Mouse (Mus musculus): Measurements from ENCODE around the gene Gm49403.
"Not testable (repeated sequence)": the region's sequence is repeated elsewhere in the genome, so short reads cannot be mapped to it uniquely, and the experiment has no call there.

The Gm49403 gene

DNA sequence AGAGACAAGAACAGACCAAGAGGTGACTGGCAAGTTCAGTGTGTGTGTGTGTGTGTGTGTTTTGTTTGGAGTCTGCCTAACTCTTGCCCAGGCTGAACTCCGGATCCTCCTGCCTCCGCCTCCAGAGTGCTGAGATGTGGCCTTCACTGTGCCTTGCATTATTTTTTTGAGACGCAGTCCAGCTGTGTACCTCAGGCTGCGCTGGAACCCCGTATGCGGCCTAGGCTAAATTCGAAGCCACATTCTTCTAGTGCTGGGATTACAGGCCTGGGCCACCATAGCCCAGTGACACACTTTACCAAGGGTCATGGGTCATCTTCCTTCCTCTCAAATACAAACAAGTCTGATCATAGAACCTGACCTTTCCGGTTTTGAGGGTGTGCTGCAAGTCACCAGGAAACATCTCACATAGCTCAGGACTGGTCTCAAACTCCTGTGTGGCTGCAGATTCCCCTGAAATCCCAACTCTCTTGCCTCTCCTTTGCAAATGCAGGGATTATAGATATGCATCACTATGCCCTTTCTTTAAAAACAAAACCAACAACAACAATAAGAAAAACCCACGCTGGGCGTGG, 11.4 kb upstream of the Gm49403 start:
- no peak for DNase-seq

DNA sequence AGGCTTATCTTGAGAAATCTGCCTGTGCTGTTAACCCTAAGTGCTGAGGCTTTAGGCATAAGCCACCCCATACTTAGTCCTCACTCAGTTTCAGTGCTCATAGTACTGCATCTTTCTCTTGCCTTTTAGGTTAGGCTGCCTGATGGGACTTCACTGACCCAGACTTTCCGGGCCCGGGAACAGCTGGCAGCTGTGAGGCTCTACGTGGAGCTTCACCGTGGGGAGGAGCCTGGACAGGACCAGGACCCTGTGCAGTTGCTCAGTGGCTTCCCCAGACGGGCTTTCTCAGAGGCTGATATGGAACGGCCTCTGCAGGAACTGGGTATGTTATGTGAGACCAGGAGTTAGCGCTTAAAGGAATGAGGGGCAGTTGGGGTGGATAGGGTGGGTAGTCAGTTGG, 8.7 kb upstream of the Gm49403 start:
- no peak for DNase-seq

DNA sequence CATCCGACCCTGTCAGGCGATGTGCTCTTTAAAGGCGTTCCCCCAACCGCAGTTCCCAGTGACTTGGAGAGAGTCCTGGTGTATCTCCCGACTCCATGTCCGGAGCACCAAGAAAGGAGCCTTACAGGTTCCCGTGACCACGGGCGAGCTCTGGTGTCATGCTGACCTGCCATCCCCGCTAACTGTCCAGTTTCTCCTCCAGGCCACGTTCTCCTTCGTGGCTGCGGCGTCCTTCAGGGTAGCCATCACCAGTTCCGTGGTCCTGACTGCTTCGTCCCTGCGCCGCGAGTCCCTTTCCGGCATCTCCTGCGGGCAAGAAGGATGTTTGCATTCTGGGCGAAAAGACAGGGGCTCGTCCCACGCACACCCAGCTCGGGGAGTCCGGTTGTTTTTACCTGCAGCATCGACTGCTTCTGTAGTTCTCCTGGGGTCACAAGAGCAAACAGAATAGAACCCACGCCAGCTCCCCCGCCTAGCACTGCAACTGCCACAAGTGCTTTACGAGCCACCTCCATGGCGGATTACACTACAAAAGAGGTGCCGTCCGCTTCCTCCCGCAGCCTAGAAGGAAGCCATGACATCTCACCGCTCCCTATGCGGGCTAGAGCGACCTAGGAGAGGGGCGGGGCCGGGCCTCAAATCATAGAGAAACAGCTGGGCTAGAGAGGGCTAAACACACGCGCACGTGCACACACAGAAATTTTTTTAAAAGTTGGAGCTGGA, 3.3 kb upstream of the Gm49403 start, which contains the start of gene Uqcc3:
Gene Uqcc3 (minus strand): TSS at position 613 of the 723 bp plus-strand sequence.
- peak; percentile 85 for DNase-seq

DNA sequence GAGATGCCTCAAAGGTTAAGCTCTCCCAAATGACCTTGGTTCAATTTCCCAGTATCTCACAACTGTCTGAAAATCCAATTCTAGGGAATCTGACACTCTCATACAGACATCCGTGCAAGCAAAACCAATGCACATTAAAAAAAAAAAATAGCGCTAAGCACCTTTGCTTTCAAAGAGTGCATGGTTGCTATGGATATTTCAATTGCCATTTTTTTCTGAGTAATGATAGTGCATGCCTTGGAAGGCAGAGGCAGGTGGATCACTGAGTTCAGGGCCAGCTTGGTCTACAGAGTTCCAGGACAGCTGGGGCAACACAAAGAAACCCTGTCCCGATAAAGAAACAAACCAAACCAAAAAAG, 2.7 kb upstream of the Gm49403 start:
- no peak for DNase-seq

DNA sequence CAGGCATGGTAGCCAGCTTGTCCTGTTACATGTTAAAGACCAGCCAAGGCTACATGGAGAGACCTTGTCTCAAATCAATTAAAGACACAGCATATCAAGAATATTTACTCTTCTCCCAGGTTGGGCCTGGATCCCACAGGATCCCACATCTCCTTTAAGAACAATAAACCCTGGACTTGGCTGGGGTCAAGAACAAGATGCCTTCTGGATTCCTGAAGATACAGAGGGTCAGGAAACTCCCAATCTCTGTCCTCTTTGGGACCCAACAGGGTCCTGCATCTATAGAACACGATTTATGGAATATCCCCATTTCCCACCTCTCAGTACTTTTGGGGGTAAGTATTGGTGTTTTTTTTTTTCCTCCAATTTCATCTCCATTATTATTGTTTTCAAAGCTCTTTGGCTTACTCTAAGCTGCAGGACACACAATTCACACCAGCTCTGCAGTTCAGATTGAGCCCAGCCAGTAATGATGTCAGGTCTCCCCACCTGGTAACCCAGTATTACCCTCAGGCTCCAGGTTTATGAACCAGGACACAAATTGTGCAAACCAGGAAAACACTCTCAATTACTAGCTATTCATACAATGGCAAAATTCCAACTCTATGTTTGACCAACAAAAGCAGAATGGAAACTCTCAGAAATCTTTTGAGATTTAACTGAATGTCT, 3.3 kb downstream of the Gm49403 start:
- no peak for DNase-seq

DNA sequence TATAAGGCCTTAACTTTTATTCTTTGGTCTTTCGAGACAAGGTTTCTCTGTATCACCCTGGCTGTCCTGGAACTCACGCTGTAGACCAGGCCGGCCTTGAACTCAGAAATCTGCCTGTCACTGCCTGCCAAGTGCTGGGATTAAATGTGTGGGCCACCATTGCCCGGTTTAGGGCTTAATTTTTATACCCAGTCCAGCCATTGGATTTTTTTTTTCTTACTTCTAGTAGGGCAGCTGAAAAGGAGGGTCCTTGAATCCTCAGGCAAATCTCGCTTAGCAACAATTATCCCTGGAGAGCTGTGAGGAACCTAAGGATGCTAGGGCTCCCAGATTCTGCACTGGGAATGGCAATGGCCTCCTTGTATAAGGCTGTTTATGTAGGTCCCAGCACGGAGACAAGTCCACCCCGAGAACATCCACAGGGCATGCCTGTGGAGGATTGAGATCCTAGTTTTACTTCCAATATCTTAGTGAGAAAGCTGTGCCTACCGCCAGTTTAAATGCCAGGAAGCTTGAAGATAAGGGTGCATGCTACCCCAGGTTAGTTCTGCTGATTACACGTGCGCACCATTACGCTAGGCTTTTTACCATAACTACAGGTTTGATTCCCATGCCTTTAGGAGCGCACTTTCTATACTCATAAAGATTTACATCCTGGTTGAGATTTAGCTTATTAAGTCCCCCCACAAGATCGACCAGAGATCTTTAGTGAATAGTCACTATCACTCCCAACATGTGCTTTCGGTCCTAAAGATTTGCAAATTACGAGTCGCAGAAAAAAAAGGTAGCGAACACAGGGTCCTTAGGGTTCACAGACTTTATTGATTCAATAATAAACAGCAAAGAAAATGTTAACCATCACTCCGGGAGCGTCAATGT, 4.1 kb downstream of the Gm49403 start:
- DNase-seq, result no peak

DNA sequence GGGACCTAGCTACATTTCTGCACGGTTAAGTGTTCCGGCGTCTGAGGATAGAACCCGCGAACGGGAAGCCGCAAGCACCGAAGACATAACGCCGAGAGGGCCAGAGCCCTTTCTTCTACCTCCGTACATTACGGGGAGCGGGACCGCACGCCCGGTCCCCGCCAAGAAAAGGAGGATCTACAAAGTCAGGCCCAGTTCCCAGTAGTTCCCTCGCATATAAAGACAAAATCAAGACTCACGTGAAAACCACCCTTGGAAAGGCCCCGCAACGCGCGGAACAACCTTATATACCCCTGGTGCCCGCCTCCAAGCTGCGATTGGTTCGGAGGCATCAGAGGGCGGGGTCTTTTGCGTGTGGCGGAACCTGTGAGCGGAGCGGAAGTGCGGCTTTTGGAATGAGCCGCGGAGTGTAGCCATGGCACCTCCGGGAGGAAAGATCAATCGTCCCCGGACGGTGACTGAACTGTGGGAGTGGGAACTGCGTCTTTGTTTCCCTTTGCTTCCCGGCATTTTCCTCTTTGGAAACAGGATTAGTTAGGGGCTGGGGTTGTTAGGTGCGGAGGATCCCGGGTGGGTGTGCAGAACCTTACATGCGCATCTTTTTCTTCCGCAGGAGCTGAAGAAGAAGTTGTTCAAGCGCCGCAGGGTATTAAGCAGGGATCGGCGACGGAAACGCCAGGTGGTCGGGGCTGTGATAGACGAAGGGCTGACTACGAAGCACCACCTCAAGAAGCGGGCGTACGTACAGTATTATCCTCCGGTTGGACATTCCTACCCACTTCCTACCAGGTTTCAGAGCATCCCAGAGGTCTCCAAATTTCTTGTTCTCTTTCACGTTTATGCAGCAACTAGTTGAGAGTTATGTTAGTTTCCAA, 5.0 kb downstream of the Gm49403 start, which contains the start of the genes 1810009A15Rik and Gm49416:
Gene 1810009A15Rik (plus strand): TSS at position 343 of the 875 bp plus-strand sequence.
Gene Gm49416 (plus strand): TSS at position 416 of the 875 bp plus-strand sequence.
- DNase-seq, result peak; percentile 94

DNA sequence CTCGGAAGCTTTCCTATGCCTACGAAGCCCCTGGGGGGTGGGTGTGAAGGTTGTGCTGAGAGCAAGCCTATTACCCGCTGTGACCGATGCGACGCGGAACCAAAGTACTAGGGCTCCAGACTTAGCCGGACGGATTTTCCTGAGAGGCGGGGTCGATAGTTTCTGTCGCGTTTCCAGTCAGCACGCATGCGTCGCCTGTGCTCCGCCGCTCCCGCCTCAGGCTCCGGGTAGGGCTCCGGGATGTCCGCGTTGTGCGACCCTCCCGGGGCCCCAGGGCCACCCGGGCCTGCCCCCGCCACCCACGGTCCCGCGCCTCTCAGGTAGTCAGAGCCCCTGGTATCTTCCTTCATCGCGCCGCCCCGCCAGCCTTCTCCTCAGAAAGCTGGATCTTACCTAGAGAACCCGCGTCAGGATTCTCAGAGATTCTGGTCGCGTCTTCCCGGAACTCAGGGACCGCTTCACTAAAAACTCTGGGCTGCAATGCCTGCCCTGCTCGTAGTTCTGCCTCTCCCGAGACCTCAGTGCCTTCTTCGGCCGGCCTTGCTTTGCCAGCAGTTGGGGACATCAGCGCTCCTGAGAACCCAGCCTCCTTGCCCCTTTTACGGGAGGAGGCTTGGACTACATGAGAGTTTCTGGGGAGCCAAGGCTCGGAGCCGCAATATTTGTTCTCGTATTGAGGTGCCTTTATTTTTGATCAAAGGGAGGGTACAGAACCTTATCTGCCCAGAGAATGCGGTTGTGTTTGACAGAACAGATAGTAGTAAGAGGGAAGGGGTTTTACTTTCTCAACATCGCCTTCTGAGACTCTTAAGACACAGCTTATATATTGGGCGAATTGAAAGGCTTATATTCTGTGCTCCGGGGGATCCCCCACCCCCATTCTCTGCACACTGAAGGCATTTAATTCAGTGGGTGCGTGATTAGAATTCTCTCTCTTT, 9.4 kb downstream of the Gm49403 start, which contains the start of gene Ints5:
Gene Ints5 (plus strand): TSS at position 177 of the 938 bp plus-strand sequence.
- peak; percentile 81 for DNase-seq

DNA sequence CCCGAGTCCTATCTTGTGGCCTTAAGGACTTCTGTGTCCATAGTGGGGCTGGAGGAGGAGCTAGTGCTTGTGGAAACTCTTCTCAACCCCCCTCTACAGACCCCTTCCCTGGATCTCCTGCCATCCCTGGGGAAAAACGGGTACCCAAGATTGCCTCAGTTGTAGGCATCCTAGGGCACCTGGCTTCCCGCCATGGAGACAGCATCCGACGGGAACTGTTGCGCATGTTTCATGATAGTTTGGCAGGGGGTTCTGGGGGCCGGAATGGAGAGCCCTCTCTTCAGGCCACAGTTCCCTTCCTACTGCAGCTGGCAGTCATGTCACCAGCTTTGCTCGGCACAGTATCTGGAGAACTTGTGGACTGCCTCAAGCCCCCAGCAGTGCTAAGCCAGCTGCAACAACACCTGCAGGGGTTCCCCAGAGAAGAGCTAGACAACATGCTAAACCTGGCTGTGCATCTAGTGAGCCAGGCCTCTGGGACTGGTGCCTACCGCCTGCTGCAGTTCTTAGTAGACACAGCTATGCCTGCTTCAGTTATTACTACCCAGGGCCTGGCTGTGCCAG, 11.7 kb downstream of the Gm49403 start:
- DNase-seq, result no peak

DNA sequence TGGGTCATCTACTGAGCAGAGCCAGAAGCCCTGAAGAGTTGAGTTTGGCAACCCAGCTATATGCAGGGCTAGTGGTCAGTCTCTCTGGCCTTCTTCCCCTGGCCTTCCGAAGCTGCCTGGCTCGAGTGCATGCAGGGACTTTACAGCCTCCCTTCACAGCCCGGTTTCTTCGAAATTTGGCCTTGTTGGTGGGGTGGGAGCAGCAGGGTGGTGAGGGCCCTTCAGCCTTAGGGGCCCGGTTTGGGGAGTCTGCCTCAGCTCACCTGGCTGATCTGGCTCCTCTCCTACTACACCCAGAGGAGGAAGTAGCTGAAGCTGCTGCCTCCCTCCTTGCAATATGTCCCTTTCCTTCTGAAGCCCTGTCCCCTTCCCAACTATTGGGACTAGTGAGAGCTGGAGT, 12.5 kb downstream of the Gm49403 start:
- not testable (repeated sequence) for DNase-seq

DNA sequence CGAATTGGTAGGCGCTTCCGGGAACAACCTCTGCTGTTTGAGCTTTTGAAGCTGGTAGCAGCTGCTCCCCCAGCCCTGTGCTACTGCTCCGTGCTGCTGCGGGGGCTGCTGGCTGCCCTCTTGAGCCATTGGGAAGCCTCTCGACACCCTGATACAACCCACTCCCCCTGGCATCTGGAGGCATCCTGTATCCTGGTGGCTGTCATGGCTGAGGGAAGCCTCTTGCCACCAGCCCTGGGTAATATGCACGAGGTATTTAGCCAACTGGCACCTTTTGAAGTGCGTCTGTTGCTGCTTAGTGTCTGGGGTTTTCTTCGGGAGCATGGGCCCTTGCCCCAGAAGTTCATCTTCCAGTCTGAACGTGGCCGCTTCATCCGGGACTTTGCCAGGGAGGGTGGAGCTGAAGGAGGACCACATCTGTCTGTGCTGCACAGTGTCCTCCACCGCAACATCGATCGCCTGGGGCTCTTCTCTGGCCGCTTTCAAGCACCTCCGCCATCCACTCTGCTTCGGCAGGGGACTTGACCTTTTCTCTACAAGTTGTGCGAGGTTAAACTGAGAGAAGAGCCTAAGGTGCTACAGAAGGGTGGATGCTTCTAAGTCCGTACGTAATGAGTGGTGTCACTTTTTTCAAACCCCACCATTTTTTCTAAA, 13.6 kb downstream of the Gm49403 start:
- peak; percentile 40 for DNase-seq

DNA sequence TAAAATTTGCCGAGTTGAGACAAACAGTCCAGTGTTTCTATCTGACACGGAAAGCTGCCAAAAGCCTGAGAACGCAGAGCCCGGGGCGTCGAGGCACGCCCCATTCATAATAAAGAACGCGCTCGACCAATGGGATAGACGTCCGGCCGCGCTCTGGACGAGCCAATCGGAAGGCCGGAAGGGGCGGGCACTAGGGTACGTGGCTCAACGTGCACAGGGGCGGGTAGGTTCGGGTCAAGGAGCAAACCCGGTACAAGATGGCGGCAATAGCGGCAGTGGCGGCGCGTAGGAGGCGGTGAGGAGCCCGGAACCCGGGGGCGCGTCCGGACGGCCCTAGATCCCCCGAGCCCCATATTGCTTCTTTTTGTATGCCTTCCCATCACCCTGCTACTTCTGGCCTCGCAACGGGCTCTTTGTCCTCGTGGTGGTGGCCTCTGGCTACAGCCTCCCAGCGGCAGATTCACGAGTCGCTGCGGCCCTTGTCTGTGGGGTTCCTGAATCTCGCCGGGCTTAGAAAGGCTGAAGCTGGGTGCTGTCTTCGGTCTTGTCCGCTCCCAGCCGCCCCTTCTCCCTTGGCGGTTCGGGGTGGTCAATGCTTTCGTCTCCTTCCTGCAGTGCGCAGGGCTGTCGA, 14.2 kb downstream of the Gm49403 start, which contains the start of gene Ganab:
Gene Ganab (plus strand): TSS at position 207 of the 631 bp plus-strand sequence.
- peak; percentile 95 for DNase-seq

DNA sequence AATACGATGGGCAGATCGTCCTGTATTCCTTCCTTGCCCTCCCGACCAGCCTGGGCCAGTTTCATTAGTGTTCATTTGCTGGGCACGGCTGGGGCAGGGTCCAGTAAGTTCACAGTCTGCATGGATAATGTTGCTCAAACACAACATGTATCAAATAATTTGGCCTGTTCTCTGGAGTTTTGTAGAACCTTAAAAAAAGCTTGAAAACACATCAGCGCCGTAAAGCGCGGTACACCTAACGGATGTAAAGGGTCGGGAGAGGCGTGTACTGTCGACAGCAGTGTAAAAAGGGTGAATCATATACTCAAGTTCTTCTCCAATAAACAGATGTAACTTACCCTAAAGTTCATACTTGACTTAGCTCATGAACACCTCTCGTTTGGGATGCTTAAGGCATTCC, 14.8 kb downstream of the Gm49403 start:
- no peak for DNase-seq

DNA sequence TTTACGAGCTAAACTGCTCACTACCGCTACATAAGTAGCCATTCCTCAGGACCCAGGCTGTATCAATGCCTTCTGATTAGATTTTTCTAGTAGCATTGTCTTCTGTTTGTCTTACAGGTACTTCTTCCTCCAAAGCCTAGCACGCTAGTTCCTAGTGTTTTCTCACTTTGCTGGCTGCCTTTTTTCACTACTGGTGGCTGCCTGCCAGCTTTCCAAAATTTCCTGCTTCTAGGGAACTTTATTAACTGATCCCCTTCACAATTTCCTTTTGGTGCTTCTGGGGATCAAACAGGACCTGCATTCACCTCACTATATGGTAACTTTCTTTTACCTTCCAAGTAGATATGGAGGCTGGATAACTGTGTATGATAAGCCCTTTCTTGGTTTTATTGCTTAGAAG, 15.3 kb downstream of the Gm49403 start:
- no peak for DNase-seq

DNA sequence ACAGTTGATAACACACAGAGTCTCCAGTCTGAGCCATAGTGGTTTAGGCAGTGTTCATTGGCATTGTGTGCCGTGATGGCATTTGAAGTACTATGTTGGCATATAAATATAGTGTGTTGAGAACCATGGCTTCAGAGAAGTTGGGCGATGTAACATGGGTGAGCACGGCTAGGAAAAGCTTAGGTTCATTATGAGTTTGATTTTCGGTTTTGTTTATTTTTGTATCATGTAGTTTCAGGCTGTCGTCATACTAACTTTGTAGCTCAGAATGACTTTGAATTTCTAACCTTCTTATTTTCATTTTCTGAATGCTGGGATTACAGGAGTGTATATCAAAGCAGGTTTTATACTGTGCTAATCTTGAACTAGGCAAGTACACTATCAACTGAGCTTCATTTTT, 19.7 kb downstream of the Gm49403 start:
- DNase-seq, result no peak

DNA sequence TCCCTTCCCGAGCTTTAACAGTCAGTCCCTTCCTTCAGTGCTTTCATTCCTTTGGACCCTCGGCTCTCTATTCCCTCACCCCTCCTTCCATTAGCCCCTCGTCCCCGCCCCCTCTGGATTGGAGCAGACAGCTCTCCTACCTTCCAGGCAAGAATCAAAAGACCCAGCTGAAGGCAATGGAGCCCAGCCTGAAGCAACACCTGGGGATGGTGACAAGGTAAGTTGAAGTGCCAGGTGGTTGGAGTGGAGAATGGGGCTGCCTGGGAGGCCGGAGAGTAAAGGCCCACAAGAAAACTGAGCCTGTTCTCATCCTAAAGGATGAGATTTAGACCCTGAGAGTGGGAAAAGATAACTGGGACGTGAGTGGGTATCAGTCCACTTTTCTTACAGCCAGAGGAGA, 24.8 kb downstream of the Gm49403 start:
- DNase-seq, result no peak

DNA sequence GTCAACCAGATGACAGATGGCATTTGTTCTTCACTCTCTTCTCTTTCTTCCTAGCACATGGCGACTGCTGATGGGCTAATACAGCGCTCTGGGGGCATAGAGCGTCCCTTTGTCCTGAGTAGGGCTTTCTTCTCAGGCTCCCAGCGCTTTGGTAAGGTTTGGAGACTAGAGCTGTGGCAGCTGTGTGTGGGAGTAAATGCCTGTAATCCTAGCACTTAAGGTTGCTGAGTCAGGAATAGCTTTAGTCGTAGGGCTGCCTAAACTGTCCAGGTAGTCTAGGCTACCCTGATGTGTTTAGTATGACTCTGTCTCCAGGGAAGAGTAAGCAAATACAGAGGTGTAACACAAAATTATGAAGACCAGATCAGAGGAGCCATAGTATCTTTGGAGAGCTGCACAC, 28.1 kb downstream of the Gm49403 start:
- DNase-seq, result no peak

DNA sequence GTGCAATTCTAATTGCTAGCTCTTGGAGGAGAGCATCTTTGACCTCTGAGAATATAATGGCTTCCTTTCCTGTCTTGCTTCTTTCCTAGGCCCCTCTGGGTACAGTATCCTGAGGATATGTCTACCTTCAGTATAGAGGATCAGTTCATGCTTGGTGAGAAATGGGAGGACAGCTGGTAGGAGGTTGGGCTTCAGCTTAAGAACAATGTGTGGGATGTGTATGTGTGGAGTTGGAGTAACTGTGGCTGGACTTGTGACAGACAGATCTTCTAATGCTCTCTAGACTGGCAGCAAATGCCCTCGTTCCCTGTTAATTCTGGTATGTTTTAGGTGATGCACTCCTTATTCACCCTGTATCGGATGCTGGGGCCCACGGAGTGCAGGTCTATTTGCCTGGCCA, 30.5 kb downstream of the Gm49403 start:
- no peak for DNase-seq

DNA sequence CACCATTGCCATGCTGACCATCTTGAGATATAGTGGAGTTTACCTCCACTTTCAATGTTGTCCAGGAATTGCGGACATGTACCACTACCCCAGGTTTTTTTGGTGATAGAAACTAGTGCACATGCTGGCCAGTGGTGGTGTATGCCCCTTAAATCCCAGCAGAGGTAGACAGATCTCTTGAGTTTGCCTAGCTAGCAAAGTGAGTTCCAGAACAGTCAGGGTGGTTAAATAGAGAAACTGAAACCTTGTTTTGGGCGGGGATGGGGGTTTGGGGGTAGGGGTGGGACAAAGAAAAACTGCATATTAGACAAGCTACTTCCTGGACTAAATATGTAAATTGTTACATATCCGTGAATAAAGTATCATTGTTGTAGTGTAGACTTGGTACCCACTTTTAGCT, 35.3 kb downstream of the Gm49403 start:
- no peak for DNase-seq

Data from right cerebral cortex, postnatal 14 days (tissue).